Mouse (Mus musculus): Measurements from ENCODE around the gene Gm12166.
"Not testable (repeated sequence)": the region's sequence is repeated elsewhere in the genome, so short reads cannot be mapped to it uniquely, and the experiment has no call there.

Gene Gm12166

DNA sequence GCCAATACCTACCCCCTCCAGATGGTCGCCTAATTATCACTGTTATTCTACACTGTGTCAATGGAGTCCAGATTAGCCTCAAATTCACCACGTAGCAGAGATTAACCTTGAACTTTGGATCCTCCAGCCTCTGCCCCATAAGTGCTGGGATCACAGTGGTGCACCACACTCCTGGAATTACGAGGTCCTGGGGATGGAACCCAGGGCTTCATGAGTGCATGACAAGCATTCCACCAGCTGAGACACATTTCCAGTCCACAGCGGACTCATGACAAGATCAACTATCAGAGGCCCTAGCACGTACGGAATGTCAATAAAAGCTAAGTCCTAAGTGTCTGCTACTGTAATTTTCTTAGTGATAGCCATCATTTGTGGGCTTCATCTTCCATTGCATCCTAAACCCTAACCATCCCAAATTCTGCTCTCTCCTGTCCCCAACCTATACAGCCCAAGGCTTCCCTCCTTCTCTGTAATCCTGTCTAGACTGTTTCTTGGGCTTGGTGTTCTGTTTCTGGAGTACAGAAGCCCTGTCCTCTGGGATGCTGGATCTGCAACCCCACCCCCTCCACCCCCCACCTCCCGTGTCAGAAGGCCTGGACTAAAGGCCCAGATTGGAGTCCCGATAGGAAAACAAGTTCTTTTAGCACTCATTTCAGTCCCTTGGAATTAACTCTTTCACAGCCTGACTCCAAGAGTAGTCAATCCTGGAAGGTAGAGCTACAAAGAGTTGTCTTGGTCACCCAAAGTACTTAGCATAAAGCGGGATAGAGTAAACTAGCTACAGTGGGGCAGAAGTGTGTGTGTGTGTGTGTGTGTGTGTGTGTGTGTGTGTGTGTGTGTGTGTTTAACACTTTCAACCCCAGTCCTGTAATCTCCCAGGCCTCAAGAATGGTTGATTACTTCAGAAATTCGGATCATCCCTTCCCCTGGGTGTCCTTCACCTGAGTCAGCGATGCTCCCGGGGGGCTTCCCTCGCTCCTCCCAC lies 3.1 kb upstream of the Gm12166 start:
- no peak for DNase-seq (ENCODE audit: low spot score)

DNA sequence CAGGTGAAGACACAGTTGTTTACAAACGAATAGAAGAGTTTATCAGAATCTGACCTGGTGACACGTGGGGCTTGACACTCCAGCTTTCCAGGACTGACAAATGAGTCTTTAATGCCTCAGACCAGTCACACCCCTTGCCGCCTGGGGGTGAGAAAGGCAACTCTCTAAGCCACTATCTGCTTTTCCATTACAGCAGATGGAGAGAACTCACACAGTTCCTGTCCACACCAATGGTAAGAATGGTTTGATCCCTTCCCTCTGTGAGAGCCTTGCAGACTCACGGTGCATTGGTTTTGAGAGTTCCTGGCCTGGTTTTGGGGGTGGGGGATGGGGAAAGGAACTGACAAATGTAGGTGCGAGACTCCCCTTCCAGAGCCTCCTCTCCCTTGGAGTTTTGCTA lies 2.2 kb upstream of the Gm12166 start:
- no peak for DNase-seq (ENCODE audit: low spot score)

DNA sequence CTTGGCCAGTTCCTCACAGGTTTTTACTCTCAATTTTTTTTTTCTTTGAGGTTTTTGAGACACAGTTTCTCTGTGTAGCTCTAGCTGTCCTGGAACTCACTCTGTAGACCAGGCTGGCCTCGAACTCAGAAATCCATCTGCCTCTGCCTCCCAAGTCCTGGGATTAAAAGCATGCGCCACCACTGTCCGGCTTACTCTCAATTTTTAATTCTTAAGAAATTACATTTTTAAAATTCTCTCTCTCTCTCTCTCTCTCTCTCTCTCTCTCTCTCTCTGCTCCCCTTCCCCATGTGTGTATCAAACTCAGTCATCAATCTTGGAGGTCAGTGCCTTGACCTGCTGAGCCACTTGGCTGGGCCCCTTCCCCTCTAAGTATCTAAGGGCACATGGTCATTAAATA lies 1.3 kb upstream of the Gm12166 start:
- not testable (repeated sequence) for DNase-seq (ENCODE audit: low spot score)

DNA sequence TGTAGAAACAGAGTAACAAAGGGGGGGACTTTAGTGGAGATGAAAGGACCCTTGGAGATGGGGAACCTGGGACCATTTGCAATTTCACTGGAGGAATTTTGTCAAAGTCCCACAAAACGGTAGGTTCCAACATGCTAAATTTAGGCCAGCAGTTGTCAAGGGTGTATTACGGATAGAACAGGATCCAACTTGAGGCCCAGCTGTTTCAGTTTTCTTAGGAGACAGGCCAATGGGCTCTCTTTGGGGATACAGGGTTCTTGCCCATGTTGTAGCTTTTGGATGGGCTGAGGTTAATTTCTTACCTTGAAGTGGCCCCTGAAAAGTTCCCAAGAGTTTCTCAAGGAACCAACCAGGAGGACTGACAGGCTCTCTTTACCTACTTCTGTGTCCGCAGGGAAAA lies 4.9 kb downstream of the Gm12166 start:
- no peak for DNase-seq (ENCODE audit: low spot score)

DNA sequence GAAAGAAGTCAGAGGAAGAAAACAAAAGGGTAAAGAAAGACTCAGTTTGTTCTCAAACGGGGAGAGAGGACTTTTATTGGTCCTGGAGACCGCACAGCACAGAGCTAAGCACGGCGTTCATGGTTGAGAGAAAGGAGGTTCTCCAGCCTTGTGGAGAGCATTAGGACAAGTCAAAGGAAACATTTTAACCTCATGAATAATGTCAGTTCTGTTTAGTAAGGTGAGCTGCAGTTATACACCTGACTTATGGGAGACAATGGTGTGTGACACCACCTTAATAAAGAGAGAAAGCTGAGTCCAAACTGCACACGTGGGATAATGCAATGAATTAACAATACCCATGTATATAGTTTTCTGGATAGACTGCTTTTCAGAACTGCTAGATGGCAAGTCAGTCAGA lies 7.3 kb downstream of the Gm12166 start:
- DNase-seq (ENCODE audit: low spot score): no peak

DNA sequence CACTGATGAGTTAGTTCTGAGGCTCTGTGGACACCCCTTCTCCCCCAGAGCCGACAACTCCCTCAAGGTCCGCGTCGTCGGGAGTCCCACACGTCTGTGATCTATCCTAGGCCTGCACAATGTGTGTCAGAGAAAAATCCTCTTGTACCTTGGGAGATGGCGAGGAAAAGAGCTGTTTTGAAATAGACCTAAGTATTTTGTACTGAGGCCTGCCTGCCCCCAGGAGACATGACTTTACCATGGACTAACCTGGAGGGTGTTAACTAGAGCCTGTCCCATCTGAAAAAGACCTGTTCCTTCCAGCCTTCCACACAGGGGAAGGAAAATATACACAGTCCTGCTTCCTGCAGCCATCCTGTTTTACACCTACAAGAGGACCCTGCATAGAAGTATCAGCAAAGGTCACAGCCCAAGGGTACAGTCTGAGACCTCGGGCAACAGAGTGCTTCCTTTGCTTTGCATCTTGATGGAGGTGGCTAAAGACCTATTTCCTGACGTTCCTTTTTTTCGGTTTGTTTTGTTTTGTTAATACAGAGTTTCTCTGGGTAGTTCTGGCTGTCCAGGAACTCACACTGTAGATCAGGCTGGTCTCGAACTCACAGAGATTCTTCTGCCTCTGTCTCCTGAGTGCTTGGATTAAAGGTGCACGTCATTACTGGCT lies 10.4 kb downstream of the Gm12166 start:
- no peak for DNase-seq (ENCODE audit: low spot score)

DNA sequence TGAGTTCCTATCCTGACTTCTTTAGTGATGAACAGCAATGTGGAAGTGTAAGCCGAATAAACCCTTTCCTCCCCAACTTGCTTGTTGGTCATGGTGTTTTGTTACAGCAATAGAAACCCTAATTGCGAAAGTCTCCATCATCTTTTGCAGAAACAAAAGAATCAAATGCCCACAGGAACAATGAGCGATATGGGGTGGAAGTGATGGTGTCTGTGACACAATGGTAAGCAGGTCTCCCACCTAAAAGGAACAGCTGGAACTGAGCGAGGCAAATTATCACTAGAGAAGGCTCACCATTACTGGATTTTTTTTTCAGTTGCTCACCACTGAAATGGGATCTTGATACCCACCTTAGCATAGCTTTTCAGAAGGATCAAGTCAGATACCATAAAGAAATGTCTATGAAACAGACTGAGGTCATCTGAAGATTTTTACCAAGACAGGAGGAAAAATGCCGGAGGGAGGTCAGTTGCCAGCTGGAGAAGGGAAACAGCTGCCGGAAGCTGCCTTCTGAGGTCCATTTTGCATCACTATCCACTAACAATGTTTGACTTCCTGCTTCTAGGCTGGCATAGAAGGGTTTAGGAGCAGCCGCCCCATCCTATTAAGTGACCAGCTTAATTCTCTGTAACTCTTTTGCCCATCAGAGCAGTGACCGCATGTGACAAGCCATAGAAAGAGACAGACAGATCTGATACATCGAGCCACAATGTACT lies 11.1 kb downstream of the Gm12166 start:
- no peak for DNase-seq (ENCODE audit: low spot score)

DNA sequence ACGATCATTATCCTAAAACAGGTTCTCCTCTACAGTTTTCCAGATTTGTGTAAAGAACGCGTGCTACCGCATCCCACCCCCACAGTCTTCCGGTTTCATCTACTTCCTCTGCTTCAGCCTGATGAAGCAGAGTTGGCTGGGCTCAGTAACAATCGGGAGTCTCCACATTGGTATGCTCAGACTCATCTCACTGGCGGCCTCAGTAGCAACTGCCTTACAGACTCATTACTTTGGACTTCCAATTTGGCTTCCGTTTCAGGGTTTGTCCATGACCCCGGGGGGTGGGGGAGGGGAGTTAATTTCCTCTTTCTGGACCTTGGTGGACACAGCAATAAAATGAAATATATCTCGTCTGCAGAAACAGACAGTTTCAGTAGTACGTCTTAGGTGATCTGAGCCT lies 12.8 kb downstream of the Gm12166 start:
- DNase-seq (ENCODE audit: low spot score): no peak

DNA sequence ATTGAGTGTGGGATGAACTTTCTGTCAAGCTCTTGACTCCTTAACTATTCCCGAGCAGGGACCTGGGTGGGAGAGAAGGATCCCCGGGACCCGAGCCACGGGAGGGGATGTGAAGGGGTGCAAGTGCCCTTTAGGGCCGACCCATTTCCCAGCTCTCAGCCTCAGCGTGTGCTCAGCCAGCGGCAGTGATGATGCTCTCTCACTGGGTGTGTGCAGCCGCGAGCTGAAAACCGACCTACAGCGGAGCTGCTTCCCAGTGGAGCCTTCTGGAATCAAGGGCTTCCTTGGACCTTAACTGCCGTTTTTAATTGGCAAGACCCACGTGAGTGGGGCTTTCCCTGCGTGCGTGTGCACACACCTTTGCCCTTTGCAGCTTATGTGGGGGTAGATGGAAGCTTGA lies 13.2 kb downstream of the Gm12166 start:
- DNase-seq (ENCODE audit: low spot score): no peak

DNA sequence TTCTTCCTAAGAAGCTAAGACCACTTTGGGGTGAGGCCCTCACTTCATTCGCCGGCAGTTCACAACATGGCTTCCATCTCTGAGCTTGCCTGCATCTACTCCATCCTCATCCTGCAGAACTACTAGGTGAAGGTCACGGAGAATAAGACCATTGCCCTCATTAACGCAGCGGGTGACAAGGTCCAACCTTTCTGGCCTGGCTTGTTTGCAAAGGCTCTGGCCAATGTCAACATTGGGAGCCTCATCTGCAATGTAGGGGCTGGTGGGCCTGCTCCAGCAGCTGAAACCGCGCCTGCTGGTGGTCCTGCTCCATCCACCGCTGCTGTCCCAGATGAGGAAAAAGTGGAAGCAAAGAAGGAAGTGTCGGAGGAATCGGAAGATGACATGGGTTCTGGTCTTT lies 15.7 kb downstream of the Gm12166 start:
- no peak for DNase-seq (ENCODE audit: low spot score)

DNA sequence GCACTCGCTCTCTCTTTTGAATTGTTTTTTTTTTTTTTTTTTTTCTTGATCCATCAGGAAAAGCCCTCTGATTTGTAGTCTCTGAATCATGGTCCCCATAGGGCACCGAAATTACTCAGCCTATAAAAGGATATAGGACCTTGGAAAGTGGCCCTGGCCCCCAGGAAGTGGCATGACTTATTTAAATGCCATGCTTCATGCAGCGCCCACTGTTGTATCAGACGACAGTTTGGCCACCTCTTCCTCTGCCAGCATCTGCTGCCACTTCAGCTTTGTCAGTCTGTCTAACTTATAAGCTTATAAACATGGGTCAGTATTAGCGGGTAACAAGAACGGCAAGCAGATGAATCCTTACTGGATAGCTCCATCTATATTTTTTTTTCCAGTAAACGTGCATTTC lies 19.2 kb downstream of the Gm12166 start:
- no peak for DNase-seq (ENCODE audit: low spot score)

DNA sequence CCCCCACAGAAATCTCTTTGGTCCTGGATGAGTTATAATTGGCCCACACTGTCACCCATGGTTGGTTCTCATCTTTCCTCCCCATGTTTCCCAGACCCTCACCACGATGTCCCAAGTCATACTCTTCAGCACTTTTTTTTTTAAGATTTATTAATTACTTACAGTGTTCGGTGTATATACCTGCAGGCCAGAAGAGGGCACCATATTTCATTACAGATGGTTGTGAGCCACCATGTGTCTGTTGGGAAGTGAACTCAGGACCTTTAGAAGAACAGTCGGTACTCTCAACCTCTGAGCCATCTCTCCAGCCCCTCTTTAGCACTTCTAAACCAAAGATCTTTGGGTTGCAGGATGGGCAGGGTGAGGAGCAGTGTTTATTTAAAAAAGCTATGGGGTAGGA lies 20.7 kb downstream of the Gm12166 start:
- no peak for DNase-seq (ENCODE audit: low spot score)

DNA sequence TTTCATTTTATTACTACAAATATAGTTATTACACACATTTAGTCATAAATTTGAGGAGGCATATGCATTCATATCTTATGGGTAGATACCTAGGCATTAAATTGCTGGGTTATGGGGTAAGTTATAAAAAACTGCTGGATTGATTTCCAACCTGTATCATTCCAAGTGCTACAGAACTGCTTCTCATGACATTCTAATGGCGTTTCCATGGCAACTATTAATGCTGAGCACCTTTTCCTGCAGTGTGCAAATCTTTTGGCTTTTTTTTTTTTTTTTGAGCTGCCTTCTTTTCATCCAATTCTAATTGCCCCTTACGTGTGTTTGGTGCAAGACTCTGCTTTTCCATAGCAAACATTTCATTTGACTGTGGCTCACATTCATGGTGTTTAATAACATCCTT lies 22.1 kb downstream of the Gm12166 start:
- no peak for DNase-seq (ENCODE audit: low spot score)

DNA sequence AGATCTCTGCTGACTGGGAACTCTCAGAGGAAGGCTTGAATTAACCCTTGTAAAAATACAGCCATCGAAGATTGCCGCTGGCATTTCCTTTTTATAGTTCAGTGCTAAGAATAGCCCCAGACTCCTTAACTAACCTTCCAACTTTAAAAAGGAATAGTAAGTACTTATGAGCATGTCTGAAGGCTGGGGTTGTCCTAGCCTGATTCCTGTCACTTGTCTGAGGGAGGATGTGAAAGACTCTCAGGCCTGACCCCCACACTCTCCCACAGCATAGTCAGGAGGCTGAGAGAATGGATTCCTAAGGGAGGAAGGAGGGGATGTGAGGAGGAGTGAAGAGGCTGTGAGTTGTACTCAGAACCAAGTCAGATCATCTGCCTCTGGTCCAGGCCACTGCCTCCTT lies 22.6 kb downstream of the Gm12166 start:
- no peak for DNase-seq (ENCODE audit: low spot score)

DNA sequence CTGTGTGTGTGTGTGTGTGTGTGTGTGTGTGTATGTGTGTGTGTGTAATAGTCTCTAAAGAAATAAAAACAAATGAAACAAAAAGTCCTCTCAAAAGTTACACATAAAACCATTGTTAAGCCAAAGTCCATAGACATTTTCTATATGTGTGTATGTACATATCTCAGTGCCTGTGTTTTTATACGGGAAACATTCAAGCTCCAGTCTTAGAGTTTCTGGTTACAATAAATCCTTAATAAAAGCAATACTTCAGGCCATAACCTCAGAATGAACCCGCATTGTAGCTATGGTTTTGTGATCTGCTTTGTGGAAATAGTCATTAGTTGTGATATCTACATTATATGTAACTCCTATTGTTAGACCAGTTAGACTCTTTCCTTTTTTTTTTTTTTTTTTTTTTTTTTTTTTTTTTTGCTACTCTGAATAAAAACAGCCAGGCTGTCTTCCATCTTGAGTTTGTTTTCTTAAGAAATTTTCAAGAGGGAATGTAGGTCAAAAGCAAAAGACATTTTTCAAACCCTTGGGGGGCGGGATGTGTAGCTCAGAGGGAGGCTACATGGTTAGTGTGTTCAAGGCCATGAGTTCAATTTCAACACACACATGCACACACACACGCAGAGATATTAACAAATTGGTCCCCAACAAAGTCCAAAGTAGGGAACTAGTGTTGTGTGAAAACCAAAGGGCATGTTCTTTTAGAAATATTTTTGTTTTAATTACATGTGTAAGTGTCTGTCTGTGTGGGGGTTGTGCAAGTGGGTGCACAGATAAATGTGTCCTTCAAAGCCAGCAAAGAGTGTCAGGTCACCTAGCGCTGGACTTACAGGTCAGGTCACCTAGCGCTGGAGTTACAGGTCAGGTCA lies 23.9 kb downstream of the Gm12166 start:
- DNase-seq (ENCODE audit: low spot score): no peak

DNA sequence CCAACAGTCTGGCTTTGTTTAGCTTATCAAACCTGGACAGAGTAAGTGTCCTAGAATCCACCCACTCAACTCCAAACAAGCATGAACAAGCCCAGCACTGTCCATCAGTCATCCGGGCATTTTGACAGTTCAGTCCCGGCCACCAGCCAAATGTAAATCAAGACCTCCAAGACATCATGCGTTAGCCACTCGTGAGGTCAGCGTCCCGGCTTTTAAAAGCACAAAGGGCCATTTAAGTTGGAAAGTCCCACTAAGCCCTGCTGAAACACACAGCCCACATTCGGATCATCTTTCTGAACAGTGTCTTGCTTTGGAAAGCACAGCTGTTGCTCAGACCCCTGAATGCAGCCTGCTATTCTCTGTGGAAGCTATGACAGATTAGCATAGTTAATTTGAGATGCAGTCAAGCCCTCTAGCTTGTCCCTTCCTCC lies 26.1 kb downstream of the Gm12166 start:
- no peak for DNase-seq (ENCODE audit: low spot score)

DNA sequence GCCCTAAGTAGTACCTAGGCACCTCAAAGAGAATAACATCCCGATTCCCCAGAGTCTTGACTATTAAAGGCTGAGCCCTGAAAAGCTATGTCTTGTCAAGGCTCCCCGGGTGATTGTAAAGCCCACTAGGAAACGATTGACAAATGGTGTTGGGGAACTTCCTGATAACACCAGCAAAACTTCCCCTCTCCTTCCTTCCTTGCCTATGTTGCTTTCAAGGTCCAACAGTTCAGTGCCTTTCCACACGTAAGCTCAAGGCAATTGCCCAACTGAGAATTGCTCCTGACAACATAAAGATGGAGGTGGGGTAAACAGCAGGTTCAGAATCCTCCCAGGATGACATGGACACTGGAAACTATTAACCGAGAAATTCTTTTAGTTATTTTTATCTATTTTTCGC lies 29.1 kb downstream of the Gm12166 start:
- no peak for DNase-seq (ENCODE audit: low spot score)

DNA sequence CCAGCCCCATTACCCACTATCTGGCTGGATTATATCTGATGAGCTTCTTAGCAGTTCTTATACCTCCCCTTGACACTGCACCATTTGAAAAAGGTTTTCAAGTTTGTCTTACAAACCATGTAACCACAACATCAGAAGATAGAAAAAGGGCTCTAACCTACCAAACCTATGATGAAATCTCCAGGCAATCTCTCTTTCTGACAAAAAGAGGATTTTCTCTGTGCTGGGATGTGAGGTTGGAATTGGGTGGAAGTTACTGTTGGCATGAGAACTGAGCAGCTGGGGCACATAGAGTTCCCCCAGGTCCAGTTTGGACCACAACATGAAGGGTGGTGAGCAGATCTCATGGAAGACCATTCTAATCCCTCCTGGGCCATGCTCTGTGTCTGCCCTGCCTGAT lies 30.3 kb downstream of the Gm12166 start:
- DNase-seq (ENCODE audit: low spot score): no peak

DNA sequence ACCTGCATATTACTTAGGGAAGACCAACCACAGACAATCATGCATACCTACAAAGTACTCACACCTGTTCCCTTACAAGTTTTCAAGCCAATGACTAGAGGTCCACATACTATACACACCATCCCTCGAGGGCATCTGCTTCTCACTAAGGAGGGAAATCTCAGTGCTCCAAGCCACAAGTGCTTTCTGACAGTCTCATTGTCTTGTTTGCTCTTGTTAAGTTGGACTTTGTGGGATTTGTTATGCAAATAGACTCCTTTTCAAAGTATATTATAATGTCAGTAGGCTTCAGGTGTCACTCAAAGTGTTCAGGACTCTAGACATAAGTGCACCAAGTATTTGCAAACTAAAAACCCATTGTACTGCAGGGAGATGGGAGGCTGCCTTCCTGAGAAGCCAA lies 31.9 kb downstream of the Gm12166 start:
- DNase-seq (ENCODE audit: low spot score): no peak

DNA sequence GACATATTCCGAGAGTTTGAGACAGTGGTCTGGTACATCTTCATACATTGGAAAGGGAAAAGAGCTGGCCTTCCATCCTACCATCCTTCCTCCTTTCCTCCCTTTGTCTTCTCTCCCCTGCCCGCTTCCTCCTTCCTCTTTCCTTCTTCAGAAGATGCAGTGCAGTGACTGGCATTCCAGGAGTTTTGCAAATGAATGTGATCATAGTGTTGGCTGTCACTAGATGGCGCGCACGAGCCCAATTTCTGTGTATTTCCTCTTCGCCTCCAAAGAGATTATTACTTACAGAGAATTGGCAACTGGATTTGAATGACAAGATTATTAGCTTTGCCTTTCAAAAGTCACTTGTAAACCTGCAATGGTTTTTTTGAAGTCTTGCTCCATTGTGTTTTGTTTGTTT lies 36.1 kb downstream of the Gm12166 start:
- DNase-seq (ENCODE audit: low spot score): peak; percentile 58

All from ovary, postnatal 14 days (tissue).